Mouse (Mus musculus) MEL (cell line): ENCODE measurements around the gene Nck2. TPM values are rescaled to one million over a fixed set of nuclear protein-coding genes. Genes with fewer than 3 reads are reported as not detected.
A peak's percentile ranks its signal among the peaks of the same experiment; 100 is the strongest.

ENCODE experiments used
- DNase-seq: peaks from one replicate; pipeline ENCODE4 v3.0.0; 2011; ENCODE audit warnings: low read depth, low spot score
- H3K27ac ChIP-seq: 2 replicates; pipeline ENCODE4 v1.5.1; 2012; ENCODE audit warnings: low read depth, mild to moderate bottlenecking, control low read depth, low read length, moderate library complexity; ENCODE audit not compliant: control insufficient read depth
- H3K27me3 ChIP-seq, 2 experiments: fragments of 150-350 bp in 1 of 2; sonication (generic) in 1 of 2; 2 replicates each; pipeline ENCODE4 v1.6.1; 2012; ENCODE audit warnings: low read length in 2 of 2, mild to moderate bottlenecking in 2 of 2, improper control_type of control experiment in 1 of 2, moderate library complexity in 1 of 2; ENCODE audit not compliant: insufficient read depth in 2 of 2, control insufficient read depth in 1 of 2
- H3K36me3 ChIP-seq, 2 experiments: 2 replicates each; pipeline ENCODE4 v1.6.1; 2012 to 2014; ENCODE audit warnings: low read length in 2 of 2, improper control_type of control experiment in 1 of 2, inconsistent platforms in 1 of 2, mild to moderate bottlenecking in 1 of 2; ENCODE audit not compliant: insufficient read depth in 2 of 2, control insufficient read depth in 1 of 2
- H3K4me1 ChIP-seq, 2 experiments: fragments of 150-350 bp in 1 of 2; sonication (generic) in 1 of 2; 2 replicates each; pipeline ENCODE4 v1.6.1; 2012; ENCODE audit warnings: low read length in 2 of 2, improper control_type of control experiment in 1 of 2, mild to moderate bottlenecking in 1 of 2; ENCODE audit not compliant: insufficient read depth in 2 of 2, control insufficient read depth in 1 of 2
- H3K4me3 ChIP-seq, 2 experiments: fragments of 150-350 bp in 1 of 2; sonication (generic) in 1 of 2; 2 replicates each; pipeline ENCODE4 v1.5.1; 2012; ENCODE audit warnings: low read depth in 2 of 2, low read length in 2 of 2, mild to moderate bottlenecking in 2 of 2, moderate library complexity in 2 of 2, control low read depth in 1 of 2, improper control_type of control experiment in 1 of 2; ENCODE audit not compliant: control insufficient read depth in 1 of 2, insufficient read depth in 1 of 2
- H3K79me2 ChIP-seq: 2 replicates; pipeline ENCODE4 v1.6.1; 2012; ENCODE audit warnings: mild to moderate bottlenecking, low read length, moderate library complexity; ENCODE audit not compliant: control insufficient read depth, poor library complexity, insufficient read depth
- H3K9ac ChIP-seq: 2 replicates; pipeline ENCODE4 v1.6.1; 2012; ENCODE audit warnings: low read depth, mild to moderate bottlenecking, control low read depth, low read length, moderate library complexity; ENCODE audit not compliant: control insufficient read depth, poor library complexity, severe bottlenecking
- H3K9me3 ChIP-seq: fragments of 150-350 bp; sonication (generic); replicated peaks from 2 replicates; pipeline ENCODE4 v1.6.1; 2012; ENCODE audit warnings: mild to moderate bottlenecking, low read length, improper control_type of control experiment, moderate library complexity; ENCODE audit not compliant: insufficient read depth
- BHLHE40 ChIP-seq: IDR thresholded peaks from 2 replicates; pipeline ENCODE4 v1.6.1; 2012; ENCODE audit warnings: low read depth, mild to moderate bottlenecking, inconsistent platforms, low read length, improper control_type of control experiment, borderline replicate concordance
- CHD2 ChIP-seq: IDR thresholded peaks from 2 replicates; pipeline ENCODE4 v1.6.1; 2011; ENCODE audit warnings: low read length, improper control_type of control experiment
- CTCF ChIP-seq, 3 experiments: IDR thresholded peaks in 2 of 3; conservative IDR thresholded peaks in 1 of 3; 2 replicates each; pipeline ENCODE4 v1.5.1; 2011 to 2012; ENCODE audit warnings: low read length in 3 of 3, low read depth in 2 of 3, mild to moderate bottlenecking in 2 of 3, improper control_type of control experiment in 1 of 3, inconsistent platforms in 1 of 3, mixed read lengths in 1 of 3, moderate library complexity in 1 of 3; ENCODE audit not compliant: control insufficient read depth in 1 of 3, insufficient read depth in 1 of 3, poor library complexity in 1 of 3, severe bottlenecking in 1 of 3
- ELF1 ChIP-seq: IDR thresholded peaks from 2 replicates; pipeline ENCODE4 v1.6.1; 2014; ENCODE audit warnings: low read depth, mild to moderate bottlenecking, inconsistent platforms, low read length, improper control_type of control experiment, moderate library complexity
- GATA1 ChIP-seq: IDR thresholded peaks from 2 replicates; pipeline ENCODE4 v1.6.1; 2011; ENCODE audit warnings: low read depth, low read length, improper control_type of control experiment
- KAT2A ChIP-seq: conservative IDR thresholded peaks from 2 replicates; pipeline ENCODE4 v1.6.1; 2012; ENCODE audit warnings: low read depth, low read length, improper control_type of control experiment, inconsistent platforms
- MAX ChIP-seq: IDR thresholded peaks from 2 replicates; pipeline ENCODE4 v1.6.1; 2011; ENCODE audit warnings: low read length, improper control_type of control experiment
- MAZ ChIP-seq: IDR thresholded peaks from 2 replicates; pipeline ENCODE4 v1.6.1; 2012; ENCODE audit warnings: low read depth, mild to moderate bottlenecking, inconsistent platforms, low read length, improper control_type of control experiment
- MXI1 ChIP-seq: IDR thresholded peaks from 2 replicates; pipeline ENCODE4 v1.6.1; 2011; ENCODE audit warnings: mild to moderate bottlenecking, low read depth, low read length, improper control_type of control experiment
- MYB ChIP-seq: IDR thresholded peaks from 2 replicates; pipeline ENCODE4 v1.6.1; 2011; ENCODE audit warnings: mild to moderate bottlenecking, low read depth, low read length, improper control_type of control experiment
- SMC3 ChIP-seq: IDR thresholded peaks from 2 replicates; pipeline ENCODE4 v1.6.1; 2011; ENCODE audit warnings: low read depth, low read length, improper control_type of control experiment
- TAL1 ChIP-seq: IDR thresholded peaks from 2 replicates; pipeline ENCODE4 v1.6.1; 2012; ENCODE audit warnings: mild to moderate bottlenecking, inconsistent platforms, low read length, moderate library complexity, mixed read lengths
- TCF12 ChIP-seq: IDR thresholded peaks from 2 replicates; pipeline ENCODE4 v1.6.1; 2014; ENCODE audit warnings: low read depth, mild to moderate bottlenecking, inconsistent platforms, low read length, improper control_type of control experiment, moderate library complexity
- UBTF ChIP-seq: IDR thresholded peaks from 2 replicates; pipeline ENCODE4 v1.6.1; 2012; ENCODE audit warnings: low read depth, mild to moderate bottlenecking, inconsistent platforms, low read length, improper control_type of control experiment, moderate library complexity, borderline replicate concordance; ENCODE audit not compliant: insufficient read depth
- USF1 ChIP-seq: IDR thresholded peaks from 2 replicates; pipeline ENCODE4 v1.6.1; 2014; ENCODE audit warnings: low read depth, mild to moderate bottlenecking, inconsistent platforms, low read length, improper control_type of control experiment, moderate library complexity
- USF2 ChIP-seq, 2 experiments: IDR thresholded peaks; 2 replicates each; pipeline ENCODE4 v1.6.1; 2011 to 2012; ENCODE audit warnings: improper control_type of control experiment in 2 of 2, low read length in 2 of 2, borderline replicate concordance in 1 of 2, inconsistent platforms in 1 of 2, low read depth in 1 of 2, mild to moderate bottlenecking in 1 of 2; ENCODE audit not compliant: insufficient read depth in 1 of 2
- ZC3H11A ChIP-seq: IDR thresholded peaks from 2 replicates; pipeline ENCODE4 v1.6.1; 2012; ENCODE audit warnings: low read depth, mild to moderate bottlenecking, inconsistent platforms, low read length, improper control_type of control experiment
- ZKSCAN1 ChIP-seq: IDR thresholded peaks from 2 replicates; pipeline ENCODE4 v1.6.1; 2012; ENCODE audit warnings: low read depth, mild to moderate bottlenecking, inconsistent platforms, low read length, improper control_type of control experiment, moderate library complexity
- ZNF384 ChIP-seq: IDR thresholded peaks from 2 replicates; pipeline ENCODE4 v1.6.1; 2012; ENCODE audit warnings: low read depth, mild to moderate bottlenecking, inconsistent platforms, low read length, improper control_type of control experiment
- polyA plus RNA-seq, 2 experiments: library from polyadenylated mRNA; stranded (reverse) in 1 of 2; unstranded in 1 of 2; fragments of >175 nt in 1 of 2; fragments of >200 nt in 1 of 2; gene quantifications; 2 replicates each; pipeline versions ENCODE4 v1.2.1 to v1.2.4; 2012; ENCODE audit warnings: low replicate concordance in 2 of 2, low read depth in 1 of 2; ENCODE audit not compliant: insufficient read length in 2 of 2, insufficient read depth in 1 of 2, missing spikeins in 1 of 2
- total RNA-seq: library from RNA; depleted of rRNA; stranded (reverse); fragments of 300-350 nt; gene quantifications from 2 replicates; pipeline ENCODE4 v1.2.3, GENCODE M21; 2012

Nck2 gene
- total and polyA plus RNA-seq, 3 experiments, result 9.4 to 12.4 TPM; not detected in 1

DNA sequence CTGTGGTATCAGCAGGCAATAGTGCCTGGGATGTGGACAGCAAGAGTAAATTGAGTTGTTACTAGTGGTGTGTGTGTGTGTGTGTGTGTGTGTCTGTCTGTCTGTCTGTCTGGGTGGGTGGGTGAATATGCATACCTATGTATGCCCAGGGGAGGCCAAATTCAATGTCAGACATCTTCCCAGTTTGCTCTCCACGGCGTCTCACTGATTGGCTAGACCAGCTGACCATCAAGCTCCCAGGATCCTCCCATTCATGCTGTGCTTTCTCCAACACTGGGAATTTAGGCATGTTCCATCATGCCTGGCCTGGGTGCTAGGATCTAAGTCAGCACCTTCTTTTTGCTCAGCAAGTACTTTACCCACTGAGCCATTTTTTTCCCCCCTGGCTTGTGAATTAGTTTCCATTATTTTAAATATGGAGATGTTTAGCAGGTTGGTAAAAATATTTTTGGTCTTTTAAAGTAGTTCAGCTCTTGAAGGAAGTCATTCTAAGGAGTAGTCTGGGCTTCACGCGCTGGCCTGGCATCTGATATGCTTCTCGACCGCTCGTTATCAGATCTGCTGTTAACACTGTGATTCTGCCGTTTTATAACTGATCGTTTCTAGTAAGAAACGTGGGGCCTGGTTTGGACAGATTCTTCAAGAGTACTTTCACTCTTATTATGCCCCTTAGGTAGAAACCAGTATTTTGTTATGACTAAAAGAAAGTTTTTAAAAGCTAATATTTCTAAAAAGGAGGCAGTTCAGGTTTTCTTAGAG lies 26.2 kb downstream of the Nck2 start:
- no peak overlapping the region for H3K4me3 ChIP-seq
- peaks cover 11 to 48% of the 10 kb centered on the region in 2 experiments for H3K4me1 ChIP-seq
- H3K36me3 ChIP-seq, result peaks cover 0 to 49% of the 10 kb centered on the region in 2 experiments; a peak in 2 of 4 replicates
- DNase-seq, result no peak
- H3K9me3 ChIP-seq, result no peaks in the 10 kb centered on the region
- H3K9ac ChIP-seq, result no peak overlapping the region; the same call in 1 of the 2 replicates
- no peaks in the 10 kb centered on the region for H3K27me3 ChIP-seq
- no peak overlapping the region for H3K27ac ChIP-seq
- TF ChIP-seq MAX (no peak), CTCF (IDR thresholded peaks at IDR 0.05 in 2 of 3, conservative IDR thresholded peaks at IDR 0.05 in 1 of 3; ENCODE audit: control insufficient read depth in 1 of 3, insufficient read depth in 1 of 3, low read depth in 2 of 3, low read length in 3 of 3, poor library complexity in 1 of 3, severe bottlenecking in 1 of 3) (no peak), GATA1 (peak; percentile 71), UBTF (no peak), ELF1 (no peak), MAZ (no peak)
- H3K79me2 ChIP-seq, result peaks cover 3% of the 10 kb centered on the region; the same call in 1 of the 2 replicates

DNA sequence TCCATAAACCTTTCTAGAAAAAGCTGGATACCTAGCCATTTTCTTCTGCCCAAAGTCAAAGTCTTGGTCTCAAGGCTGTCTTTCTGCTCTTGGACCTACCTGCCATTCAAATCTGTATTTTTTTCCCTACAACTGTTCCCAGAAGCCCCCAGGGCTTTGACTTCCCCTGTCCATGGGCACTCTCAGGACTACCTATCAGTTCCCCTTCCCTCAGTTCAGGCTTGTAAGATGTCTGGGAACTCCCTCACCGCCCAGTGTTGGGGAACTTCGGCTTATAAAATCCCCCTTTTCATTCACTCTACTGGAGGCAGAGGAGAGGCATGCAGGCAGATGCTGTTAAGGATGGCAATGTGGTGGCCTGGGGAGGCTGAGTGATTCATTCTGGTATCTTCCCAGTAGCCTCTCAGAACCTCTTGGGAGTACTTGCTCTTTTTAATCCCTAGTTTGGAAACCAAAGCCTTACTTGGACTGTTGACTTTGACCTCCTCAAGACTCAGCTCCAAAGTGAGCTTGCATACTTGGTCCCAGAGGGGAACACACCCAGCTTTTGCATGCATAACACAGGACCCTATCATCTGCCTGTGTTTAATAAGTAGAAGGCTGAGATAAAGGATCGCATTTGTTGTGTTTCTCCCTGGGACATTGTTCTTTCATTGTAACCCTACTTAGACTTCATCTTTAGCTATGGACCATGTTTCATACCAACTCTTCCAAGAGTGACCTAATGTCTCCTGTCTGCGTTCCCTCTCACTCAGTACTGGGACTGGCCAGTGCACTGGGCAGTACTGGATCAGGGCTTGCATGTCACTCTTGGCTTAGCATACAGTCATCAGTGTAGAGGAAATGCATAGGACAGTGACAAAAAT lies 27.0 kb downstream of the Nck2 start:
- TF ChIP-seq USF1 (no peak), MXI1 (no peak), ZC3H11A (no peak), TAL1 (no peak), USF2 (IDR thresholded peaks at IDR 0.05; ENCODE audit: borderline replicate concordance in 1 of 2, insufficient read depth in 1 of 2, low read depth in 1 of 2, low read length in 2 of 2) (no peak), UBTF (no peak), KAT2A (no peak), MYB (no peak), TCF12 (no peak), ZKSCAN1 (no peak), SMC3 (no peak), CHD2 (no peak), ZNF384 (no peak), BHLHE40 (no peak), ELF1 (no peak), MAX (no peak)
- no peak for DNase-seq
- H3K9me3 ChIP-seq, result no peaks in the 10 kb centered on the region
- H3K79me2 ChIP-seq, result peaks cover 3% of the 10 kb centered on the region; the same call in 1 of the 2 replicates
- no peak overlapping the region; the same call in 1 of the 2 replicates for H3K9ac ChIP-seq
- peaks cover 0 to 49% of the 10 kb centered on the region in 2 experiments; a peak in 2 of 4 replicates for H3K36me3 ChIP-seq
- no peaks in the 10 kb centered on the region for H3K27me3 ChIP-seq
- H3K4me3 ChIP-seq, result no peak overlapping the region
- no peak overlapping the region; the same call in 1 of the 2 replicates for H3K27ac ChIP-seq
- H3K4me1 ChIP-seq, result peaks cover 11 to 48% of the 10 kb centered on the region in 2 experiments
